Mouse (Mus musculus) adrenal gland (tissue): ENCODE data around the gene Fgfr2.

Experiments
- intact Hi-C: fragments of 180-260 bp; cut with DNase I; formaldehyde crosslinking; loops from one replicate; pipeline ENCODE4 v1.15.1; 2025

The Fgfr2 gene

DNA sequence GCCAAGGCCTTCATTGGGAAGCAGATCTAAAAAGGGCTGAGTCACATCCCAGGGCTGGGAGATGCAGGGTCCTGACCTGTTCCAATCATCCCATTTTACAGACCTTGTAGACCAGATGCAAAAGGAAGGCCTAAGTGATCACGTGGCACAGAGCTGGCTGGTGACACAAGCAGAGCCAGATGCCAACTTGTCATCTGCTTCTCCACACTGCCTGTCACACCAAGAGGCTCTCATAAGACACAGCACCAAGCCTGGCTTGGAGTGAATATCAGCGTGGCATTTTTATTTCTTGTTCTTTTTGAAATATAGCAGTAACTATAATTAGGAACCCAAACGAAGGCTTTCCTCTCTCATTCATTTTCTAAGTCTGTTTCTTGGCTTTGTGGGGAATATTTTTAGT, 858.4 kb downstream of the Fgfr2 start:
- intact Hi-C loops: no loop called here

GRCm38 (mm10) chr7:132263186-132263585, 860.0 kb downstream of the Fgfr2 start:
- intact Hi-C loops: no loop called here

- intact Hi-C loops: no loop called here
Measured at GRCm38 (mm10) chr7:132262696-132263095, 860.5 kb downstream of the Fgfr2 start.

GRCm38 (mm10) chr7:132261885-132262284, 861.3 kb downstream of the Fgfr2 start:
- intact Hi-C loops: no loop called here

- intact Hi-C loops: no loop called here
Measured at GRCm38 (mm10) chr7:132260632-132261031, 862.5 kb downstream of the Fgfr2 start.

- intact Hi-C loops: no loop called here
Measured at GRCm38 (mm10) chr7:132258817-132259216, 864.3 kb downstream of the Fgfr2 start.

DNA sequence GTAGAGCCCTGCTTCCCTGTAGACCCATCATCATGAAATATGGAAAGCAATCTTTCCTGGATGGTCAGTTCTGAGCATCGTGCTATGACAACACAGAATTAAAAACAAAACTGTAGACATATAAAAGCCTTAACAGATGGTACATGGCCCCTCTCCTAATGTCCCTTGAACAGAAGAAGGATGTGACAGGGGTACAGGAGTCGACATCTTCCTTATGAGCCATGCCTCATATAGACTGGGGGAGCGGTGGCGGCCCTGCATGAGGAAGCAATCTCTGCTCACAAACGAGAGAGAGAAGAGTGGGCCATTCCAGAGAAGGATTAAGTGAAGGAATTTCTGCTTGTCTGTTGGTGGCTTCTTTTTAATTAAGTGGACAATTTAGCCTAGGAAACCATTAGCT, 864.9 kb downstream of the Fgfr2 start:
- intact Hi-C loops: no loop called here

DNA sequence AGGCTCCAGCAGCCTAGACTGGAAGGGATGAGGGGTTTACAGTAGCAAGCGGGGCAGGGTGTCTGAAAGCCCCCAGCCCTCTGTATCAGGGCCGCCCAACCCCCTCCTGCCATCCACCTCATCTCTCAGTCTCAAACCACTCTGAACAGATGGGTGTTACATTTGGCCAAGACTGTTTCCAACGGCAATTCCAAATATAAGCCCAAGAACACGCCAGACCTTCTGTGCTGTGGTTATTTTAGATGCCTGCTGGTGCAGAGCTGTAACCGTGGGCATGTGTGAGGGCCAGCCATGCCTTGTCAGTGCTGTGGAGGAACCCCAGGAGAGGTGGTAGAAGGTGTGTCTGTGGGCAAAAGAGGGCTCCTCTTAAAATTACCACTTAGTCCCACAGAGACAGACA, 869.6 kb downstream of the Fgfr2 start:
- intact Hi-C loops: no loop called here

- intact Hi-C loops: no loop called here
Measured at GRCm38 (mm10) chr7:132253078-132253477, 870.1 kb downstream of the Fgfr2 start.

GRCm38 (mm10) chr7:132249563-132250119, 873.5 kb downstream of the Fgfr2 start:
- intact Hi-C loops: no loop called here

- intact Hi-C loops: no loop called here
Measured at GRCm38 (mm10) chr7:132247567-132247966, 875.6 kb downstream of the Fgfr2 start.

- intact Hi-C loops: no loop called here
Measured at GRCm38 (mm10) chr7:132247091-132247490, 876.1 kb downstream of the Fgfr2 start.

- intact Hi-C loops: no loop called here
Measured at GRCm38 (mm10) chr7:132245730-132246129, 877.4 kb downstream of the Fgfr2 start.

GRCm38 (mm10) chr7:132244637-132245036, 878.5 kb downstream of the Fgfr2 start:
- intact Hi-C loops: no loop called here

GRCm38 (mm10) chr7:132243225-132243624, 879.9 kb downstream of the Fgfr2 start:
- intact Hi-C loops: no loop called here

DNA sequence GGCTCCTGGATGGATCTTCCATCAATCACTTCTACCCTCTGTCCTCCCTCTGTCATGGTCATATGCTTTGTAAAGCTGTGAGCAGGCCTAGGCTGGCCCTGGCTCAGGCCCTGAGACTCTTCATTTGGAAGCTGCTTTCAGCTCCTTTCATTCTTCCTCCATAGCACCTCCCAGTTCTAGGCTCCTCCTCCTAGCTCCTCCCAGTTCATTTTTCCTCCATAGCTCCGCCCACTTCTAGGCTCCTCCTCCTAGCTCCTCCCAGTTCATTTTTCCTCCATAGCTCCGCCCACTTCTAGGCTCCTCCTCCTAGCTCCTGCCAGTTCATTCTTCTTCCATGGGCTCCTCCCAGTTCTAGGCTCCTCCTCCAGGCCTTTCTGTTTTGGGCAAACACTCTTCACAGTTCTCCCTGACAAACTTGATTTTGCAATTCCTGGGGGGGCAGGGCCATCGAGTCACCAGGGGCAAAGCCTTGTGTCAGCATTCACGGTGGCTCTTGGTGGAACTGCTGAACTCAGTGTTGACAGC, 880.5 kb downstream of the Fgfr2 start:
- intact Hi-C loops: no loop called here

DNA sequence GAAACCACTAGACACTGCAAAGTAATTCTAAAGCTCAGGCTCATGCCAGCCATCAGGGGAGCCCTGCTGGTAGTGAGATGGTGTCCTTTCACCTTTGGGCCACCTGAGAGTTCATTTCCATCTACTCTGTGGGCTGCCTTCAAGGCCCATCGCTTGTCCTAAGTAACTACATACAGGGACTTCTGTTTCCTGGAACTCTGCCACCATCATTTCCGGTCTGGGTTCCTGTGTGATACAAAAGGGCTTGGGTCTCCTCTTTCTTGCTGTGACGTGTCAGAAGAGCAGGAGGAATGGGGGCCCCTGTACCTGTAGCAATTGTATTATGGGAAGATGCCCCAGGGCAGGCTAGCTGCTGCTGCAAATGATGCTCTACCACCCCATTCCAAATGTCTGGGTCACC, 884.2 kb downstream of the Fgfr2 start:
- intact Hi-C loops: no loop called here

DNA sequence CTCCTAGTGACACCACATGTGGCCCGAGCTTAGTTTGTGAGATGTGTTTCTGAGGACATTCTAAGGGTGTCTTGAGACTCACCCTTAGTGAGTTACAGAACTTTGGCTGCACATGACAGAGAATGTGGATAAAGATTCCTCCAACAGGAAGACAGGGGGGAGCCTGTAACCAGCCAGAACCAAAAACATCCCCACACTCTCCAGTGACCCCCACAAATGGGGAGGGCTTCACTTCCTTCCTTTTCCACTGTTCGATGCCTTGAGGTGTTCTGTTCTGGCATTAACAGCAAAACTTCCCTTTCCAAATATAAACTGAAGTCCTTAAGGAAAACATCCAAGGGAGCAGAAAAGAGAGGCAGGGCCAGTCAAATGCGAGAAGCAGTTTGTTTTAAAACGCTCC, 886.0 kb downstream of the Fgfr2 start:
- intact Hi-C loops: no loop called here

DNA sequence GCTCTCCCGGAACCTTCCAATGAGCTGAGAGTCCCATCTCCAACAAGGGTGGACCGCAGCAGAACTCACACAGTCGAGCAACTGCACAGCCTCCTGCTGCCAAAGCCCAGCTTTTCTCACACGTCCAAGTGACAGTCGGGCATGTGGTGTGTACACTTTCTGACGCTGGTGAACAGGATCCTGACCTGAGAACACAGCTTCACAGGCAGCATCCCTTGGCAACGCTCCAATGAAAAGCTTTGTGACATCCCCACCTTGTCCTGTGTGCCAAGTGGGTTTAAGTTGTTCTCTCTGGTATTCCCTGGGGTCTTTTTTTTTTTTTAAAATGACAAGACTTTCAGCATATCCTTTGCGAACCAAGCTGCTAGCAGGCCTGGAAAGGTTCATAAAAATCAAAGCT, 886.4 kb downstream of the Fgfr2 start:
- intact Hi-C loops: no loop called here

DNA sequence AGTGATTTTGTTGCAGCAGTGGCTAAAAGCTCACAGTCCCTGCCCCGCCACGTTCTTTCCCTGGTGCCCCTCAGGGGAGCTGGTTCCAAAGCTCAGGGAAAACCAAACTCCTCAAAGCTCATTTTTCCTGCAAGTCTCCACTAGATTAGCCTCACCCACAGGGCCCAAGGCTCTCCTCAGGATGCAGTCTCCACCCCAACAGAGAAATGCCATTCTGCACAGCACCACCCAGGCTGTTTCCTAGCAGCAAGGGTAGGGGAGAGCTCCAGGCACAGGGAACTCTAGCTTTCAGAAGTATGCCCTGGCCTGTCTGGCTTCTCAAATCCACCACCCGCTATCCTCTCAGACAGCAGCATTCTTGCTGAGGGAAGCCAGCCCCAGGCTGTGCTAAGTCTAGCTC, 888.9 kb downstream of the Fgfr2 start:
- intact Hi-C loops: no loop called here

DNA sequence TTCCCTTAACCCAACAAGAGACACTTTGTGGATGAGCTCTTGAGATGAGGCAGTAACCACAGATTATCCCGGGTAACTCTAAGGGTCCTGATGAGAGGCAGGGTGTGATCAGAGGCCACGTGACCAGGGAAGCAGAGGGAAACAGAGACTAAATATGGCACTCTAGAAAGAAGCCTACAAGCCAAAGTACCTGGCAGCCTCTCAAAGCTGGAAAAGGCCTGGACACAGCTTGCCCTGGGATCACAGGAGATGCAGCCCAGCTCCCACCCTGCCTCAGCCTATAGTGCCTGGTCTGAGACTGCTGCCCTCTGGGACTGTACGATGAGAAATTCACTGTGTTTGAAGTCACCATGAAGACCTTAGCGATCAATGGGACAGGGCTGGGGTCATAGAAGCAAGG, 889.4 kb downstream of the Fgfr2 start:
- intact Hi-C loops: no loop called here

- intact Hi-C loops: no loop called here
Measured at GRCm38 (mm10) chr7:132232937-132233336, 890.2 kb downstream of the Fgfr2 start.

DNA sequence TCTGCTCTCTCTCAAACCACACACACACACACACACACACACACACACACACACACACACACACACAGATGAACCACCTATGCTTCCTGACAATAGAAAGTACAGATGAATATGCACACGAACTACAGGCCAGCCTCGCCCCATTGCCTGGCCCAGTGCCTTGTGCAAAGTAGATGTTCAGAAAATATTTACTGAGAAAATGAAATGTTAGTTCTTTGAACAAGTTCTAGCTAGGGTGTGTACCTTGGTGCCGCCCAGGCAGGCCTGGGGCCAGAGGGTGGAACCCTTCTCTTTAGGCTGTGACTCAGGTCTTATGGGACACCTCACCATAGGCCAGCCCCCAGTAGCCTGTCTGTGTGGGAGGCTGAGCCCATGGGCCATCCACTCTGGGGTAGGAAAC, 891.7 kb downstream of the Fgfr2 start:
- intact Hi-C loops: no loop called here

- intact Hi-C loops: no loop called here
Measured at GRCm38 (mm10) chr7:132230961-132231360, 892.2 kb downstream of the Fgfr2 start.
